Mouse (Mus musculus) embryonic fibroblast, embryonic 13.5 days (primary cell): ENCODE data around the gene Gm10320.

Source experiments
- CTCF ChIP-seq: IDR thresholded peaks from 2 replicates; pipeline ENCODE4 v1.5.1; 2011; ENCODE audit warnings: mild to moderate bottlenecking, control low read depth, low read length, moderate library complexity, borderline replicate concordance; ENCODE audit not compliant: insufficient read depth
- POLR2A ChIP-seq: IDR thresholded peaks from 2 replicates; pipeline ENCODE4 v1.6.1; 2011; ENCODE audit warnings: low read depth, mild to moderate bottlenecking, control low read depth, low read length, moderate library complexity

GRCm38 (mm10) chr13:98501321-98501720 is 9.5 kb upstream of the Gm10320 start:
- TF ChIP-seq CTCF (no peak), POLR2A (no peak)
